Mouse (Mus musculus) heart, adult 2 months (tissue): ENCODE data around the gene Runx2.

Source experiments
- EP300 ChIP-seq: fragments of 200-500 bp; IDR thresholded peaks from 2 replicates; pipeline ENCODE4 v1.6.1; 2011; ENCODE audit warnings: low read depth, low read length, control low read depth; ENCODE audit not compliant: insufficient read depth
- POLR2A ChIP-seq: fragments of 200-500 bp; IDR thresholded peaks from 2 replicates; pipeline ENCODE4 v1.6.1; 2011; ENCODE audit warnings: mild to moderate bottlenecking, low read depth, low read length, control low read depth; ENCODE audit not compliant: insufficient read depth

GRCm38 (mm10) chr17:44472695-44473094 lies 341.9 kb downstream of the Runx2 start:
- TF ChIP-seq EP300 (no peak), POLR2A (no peak)
